Mouse (Mus musculus): Measurements from ENCODE around the gene Epha5. TPM values are rescaled to one million over a fixed set of nuclear protein-coding genes. Genes with fewer than 3 reads are reported as not detected.

Epha5 gene
- polyA plus RNA-seq, 1 experiment, result 0.20 TPM

GRCm38 (mm10) chr5:84070976-84071375 lies 346.2 kb downstream of the Epha5 start:
- no peaks in the 10 kb centered on the region for H3K27me3 ChIP-seq (ENCODE audit: control insufficient read depth, insufficient read depth, low read length)
- no peak overlapping the region for H3K4me3 ChIP-seq (ENCODE audit: low read depth, low read length)
- H3K4me1 ChIP-seq (ENCODE audit: control insufficient read depth, insufficient read depth, insufficient read length, low read length), result no peaks in the 10 kb centered on the region
- H3K27ac ChIP-seq (ENCODE audit: insufficient read depth, low read depth, low read length), result no peak overlapping the region
- TF ChIP-seq CTCF (IDR thresholded peaks at IDR 0.05; ENCODE audit: extremely low read depth, insufficient read length, insufficient replicate concordance, low read depth, low read length) (no peak), POLR2A (IDR thresholded peaks at IDR 0.05; ENCODE audit: low read depth, low read length) (no peak)
- 84% methylated on average over 7 of the region's 7 CpGs for WGBS
- H3K36me3 ChIP-seq (ENCODE audit: control insufficient read depth, insufficient read depth, low read length), result no peaks in the 10 kb centered on the region

GRCm38 (mm10) chr5:84053880-84054279 lies 363.3 kb downstream of the Epha5 start:
- Histone ChIP-seq H3K4me1 (ENCODE audit: control insufficient read depth, insufficient read depth, insufficient read length, low read length) (no peaks in the 10 kb centered on the region), H3K27ac (ENCODE audit: insufficient read depth, low read depth, low read length) (no peak overlapping the region), H3K27me3 (ENCODE audit: control insufficient read depth, insufficient read depth, low read length) (no peaks in the 10 kb centered on the region), H3K36me3 (ENCODE audit: control insufficient read depth, insufficient read depth, low read length) (no peaks in the 10 kb centered on the region), H3K4me3 (ENCODE audit: low read depth, low read length) (no peak overlapping the region)
- no peak for TF ChIP-seq POLR2A (IDR thresholded peaks at IDR 0.05; ENCODE audit: low read depth, low read length)
- no peak for TF ChIP-seq CTCF (IDR thresholded peaks at IDR 0.05; ENCODE audit: extremely low read depth, insufficient read length, insufficient replicate concordance, low read depth, low read length)
- 84% methylated on average over 2 of the region's 2 CpGs for WGBS

- 98% methylated on average over 1 of the region's 1 CpGs for WGBS
- Histone ChIP-seq H3K4me1 (ENCODE audit: control insufficient read depth, insufficient read depth, insufficient read length, low read length) (no peaks in the 10 kb centered on the region), H3K4me3 (ENCODE audit: low read depth, low read length) (no peak overlapping the region), H3K27ac (ENCODE audit: insufficient read depth, low read depth, low read length) (no peak overlapping the region), H3K36me3 (ENCODE audit: control insufficient read depth, insufficient read depth, low read length) (no peaks in the 10 kb centered on the region), H3K27me3 (ENCODE audit: control insufficient read depth, insufficient read depth, low read length) (no peaks in the 10 kb centered on the region)
- TF ChIP-seq POLR2A (IDR thresholded peaks at IDR 0.05; ENCODE audit: low read depth, low read length) (no peak), CTCF (IDR thresholded peaks at IDR 0.05; ENCODE audit: extremely low read depth, insufficient read length, insufficient replicate concordance, low read depth, low read length) (no peak)
These were observed 379.8 kb downstream of the Epha5 start for GRCm38 (mm10) chr5:84037250-84037963.
